Mouse (Mus musculus): ENCODE results near the gene Prkca.
A peak's percentile ranks its signal among the peaks of the same experiment; 100 is the strongest.

Gene Prkca

GRCm38 (mm10) chr11:108343789-108344462 lies at the start of gene Prkca:
TSS of gene Prkca (minus strand) at chr11:108343928.
- DNase-seq (ENCODE audit: low read depth): peak; percentile 96

DNA sequence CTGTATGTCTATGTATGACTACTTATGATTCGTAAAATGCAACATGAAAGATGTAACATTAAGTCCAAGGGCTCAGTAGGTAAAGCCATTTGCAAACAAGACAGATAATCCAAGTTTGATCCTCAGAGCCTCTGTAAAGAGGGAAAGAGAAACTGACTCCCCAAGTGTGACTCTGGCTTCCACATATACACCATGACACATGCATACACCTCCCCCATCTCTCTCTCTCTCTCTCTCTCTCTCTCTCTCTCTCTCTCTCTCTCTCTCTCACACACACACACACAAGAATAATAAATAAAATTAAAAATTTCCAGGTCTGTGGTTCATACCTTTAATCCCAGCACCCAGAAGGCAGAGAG lies 41.9 kb upstream of the Prkca start:
- no peak for DNase-seq (ENCODE audit: low read depth)

- DNase-seq (ENCODE audit: low read depth): no peak
Measured at GRCm38 (mm10) chr11:108384920-108385665, 41.4 kb upstream of the Prkca start.

GRCm38 (mm10) chr11:108382664-108383063 lies 38.9 kb upstream of the Prkca start:
- no peak for DNase-seq (ENCODE audit: low read depth)

DNA sequence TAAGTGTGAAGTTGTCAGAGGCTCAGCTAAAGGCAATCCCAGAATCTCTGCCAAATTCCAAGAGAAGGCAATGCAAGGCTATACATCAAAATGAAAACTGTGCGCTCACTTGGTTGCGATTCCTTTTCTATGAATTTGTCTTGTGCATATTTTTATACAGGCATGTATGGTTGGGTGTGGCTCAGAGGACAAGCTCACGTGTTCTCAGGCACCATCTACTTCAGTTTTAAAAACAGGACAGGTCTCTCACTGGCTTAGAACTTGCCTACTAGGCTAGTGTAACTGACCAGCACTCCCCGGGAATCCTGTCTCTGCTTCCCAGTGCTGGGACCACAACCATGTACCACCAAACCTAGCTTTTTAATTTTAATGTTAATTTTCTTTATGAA lies 34.6 kb upstream of the Prkca start:
- DNase-seq (ENCODE audit: low read depth): no peak

DNA sequence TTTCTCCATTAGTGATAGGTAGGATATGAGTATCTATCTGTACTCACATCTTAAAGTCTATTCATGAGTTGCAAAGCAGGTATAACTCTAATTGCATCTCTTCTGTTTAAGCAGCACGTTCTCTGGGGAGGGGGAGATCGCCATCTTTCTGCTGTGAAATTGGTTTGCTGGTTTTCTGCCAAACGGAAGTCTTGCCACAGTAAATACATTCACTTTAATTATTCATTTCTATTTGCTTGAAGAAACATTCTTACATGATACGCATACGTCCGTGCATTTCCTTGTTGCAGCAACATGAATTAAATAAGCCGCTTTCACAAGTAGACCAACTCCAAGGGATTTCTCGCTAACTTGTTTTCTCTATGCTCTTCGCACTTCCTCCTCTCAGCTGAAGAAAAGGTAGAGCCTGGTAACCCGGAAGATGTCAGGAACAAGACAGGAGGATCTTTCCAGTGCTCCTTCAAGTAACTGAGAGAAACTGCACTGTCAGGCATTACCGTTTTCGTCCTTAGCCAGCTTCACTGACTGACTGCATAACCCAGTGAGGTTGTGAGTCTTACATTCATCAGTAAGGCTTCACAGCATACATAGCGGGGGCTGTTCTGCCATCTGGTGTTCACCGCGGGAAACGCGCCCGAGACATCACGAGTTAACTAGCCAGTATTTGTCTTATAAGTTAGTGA lies 34.1 kb upstream of the Prkca start:
- peak; percentile 88 for DNase-seq (ENCODE audit: low read depth)

DNA sequence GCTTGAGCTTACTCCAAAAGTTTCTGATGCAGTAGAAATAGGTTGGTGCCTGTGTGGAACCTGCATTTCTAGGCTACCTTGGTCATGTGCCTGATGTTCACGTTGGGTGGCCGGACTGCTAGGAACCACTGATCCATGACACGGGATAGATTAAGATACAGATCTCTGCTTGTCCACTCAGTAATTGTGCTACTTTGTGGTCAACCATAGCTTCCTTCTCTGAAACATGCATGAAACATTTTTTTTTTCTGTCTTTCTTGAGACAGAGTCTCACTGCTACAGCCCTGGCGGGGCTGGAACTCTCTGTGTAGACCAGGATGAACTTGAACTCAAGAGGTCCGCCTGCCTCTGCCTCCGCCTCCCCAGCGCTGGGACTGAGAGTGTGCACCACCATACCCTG lies 33.1 kb upstream of the Prkca start:
- no peak for DNase-seq (ENCODE audit: low read depth)

GRCm38 (mm10) chr11:108367046-108367445 lies 23.3 kb upstream of the Prkca start:
- DNase-seq (ENCODE audit: low read depth): no peak

DNA sequence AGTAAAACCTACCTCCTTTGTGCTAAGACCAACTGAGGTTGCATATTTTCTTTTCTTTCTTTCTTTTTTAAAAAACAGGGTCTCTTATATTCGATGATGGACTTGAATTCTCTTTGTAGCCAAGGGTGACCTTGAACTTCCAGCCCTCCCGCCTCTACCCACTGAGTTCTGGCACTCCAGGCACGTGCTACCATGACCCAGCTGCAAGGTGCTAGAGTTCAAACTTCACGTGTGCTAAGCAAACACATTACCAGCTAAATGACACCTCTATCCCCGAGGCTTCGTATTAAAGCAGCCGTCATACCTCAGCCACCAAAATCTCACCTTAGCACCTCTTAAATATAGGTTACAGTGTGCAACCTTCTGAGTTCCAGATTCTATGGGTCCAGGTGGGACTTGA lies 21.9 kb upstream of the Prkca start:
- DNase-seq (ENCODE audit: low read depth): no peak

GRCm38 (mm10) chr11:108364945-108365589 lies 21.3 kb upstream of the Prkca start:
- DNase-seq (ENCODE audit: low read depth): no peak

DNA sequence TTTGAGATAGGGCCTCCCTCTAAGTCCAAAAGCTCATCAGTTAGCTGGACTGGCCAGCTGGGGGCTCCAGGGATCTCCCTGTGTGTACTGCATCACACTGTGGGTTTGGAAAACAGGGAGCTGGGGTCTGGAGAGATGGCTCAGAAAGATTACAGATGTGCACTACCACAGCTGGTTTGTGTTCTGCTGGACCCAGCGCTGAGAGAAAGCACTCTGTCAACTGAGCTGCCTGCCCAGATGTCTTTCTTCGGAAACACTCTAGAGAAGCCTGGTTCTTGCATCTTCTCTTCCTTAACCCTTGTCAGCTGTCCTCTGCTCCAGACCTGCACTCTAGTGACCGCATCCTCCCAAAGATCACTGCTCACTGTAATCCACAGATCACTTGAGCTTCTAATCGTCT lies 20.3 kb upstream of the Prkca start:
- DNase-seq (ENCODE audit: low read depth): no peak

DNA sequence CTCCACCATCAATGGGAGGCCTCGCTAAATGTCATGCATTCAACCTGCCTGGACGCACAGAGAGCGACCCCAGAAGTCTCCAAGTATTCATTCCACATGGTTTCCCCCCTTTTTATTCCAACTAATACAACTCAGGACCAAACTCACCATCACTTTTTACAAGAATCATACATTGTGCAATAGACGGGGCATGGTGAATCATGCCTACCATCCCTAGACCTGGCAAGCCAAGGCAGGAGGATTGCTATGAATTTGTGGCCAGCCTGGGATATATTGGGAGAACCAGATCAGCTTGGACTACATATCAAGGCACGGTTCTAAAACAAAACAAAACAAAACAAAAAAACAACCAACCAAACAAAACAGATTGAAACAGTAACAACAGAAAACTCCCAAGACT lies 19.2 kb upstream of the Prkca start:
- DNase-seq (ENCODE audit: low read depth): no peak

DNA sequence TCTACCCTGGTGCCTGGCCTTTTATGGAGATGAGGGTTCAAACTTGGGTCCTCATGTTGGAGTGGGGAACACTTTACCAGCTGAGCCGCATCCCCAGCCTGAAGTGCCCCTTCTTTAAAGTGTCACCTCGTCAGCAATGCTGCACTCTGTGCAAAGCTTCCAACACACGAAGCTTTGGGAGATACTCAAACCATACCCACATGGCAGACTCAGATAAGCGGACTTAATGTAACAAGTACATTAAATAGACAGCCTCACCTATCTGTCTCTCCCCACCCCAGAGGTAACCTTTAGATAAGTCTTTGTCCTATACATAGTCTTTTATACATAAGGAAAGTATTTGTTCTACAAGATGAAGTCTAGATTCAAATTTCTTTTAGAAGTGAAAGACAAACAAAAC lies 17.3 kb upstream of the Prkca start:
- no peak for DNase-seq (ENCODE audit: low read depth)

DNA sequence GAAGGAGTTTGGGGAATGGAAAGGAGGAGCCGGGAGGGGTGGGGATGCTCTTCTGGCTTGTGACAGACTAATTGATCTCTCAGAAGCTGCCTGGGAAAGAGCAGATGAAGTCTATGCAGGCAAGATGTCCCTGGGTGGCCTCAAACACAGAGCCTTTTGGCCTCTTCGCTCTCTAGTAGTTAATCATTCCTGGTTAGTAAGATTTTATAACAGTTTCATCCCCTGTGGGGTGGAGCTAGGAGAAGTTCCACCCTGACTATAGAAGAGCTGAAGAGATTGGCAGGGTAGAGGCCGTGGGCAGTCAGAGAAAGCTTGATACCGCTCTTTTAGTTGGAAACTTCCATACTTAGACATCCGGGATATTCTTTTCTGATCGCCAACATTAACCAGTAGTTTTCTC lies 15.2 kb upstream of the Prkca start:
- DNase-seq (ENCODE audit: low read depth): no peak

GRCm38 (mm10) chr11:108356020-108356419 lies 12.3 kb upstream of the Prkca start:
- DNase-seq (ENCODE audit: low read depth): no peak

GRCm38 (mm10) chr11:108352842-108353388 lies 9.2 kb upstream of the Prkca start:
- no peak for DNase-seq (ENCODE audit: low read depth)

GRCm38 (mm10) chr11:108350799-108351198 lies 7.1 kb upstream of the Prkca start:
- no peak for DNase-seq (ENCODE audit: low read depth)

- no peak for DNase-seq (ENCODE audit: low read depth)
Measured at GRCm38 (mm10) chr11:108345321-108345720, 1.6 kb upstream of the Prkca start.

GRCm38 (mm10) chr11:108344759-108345158 lies 1.0 kb upstream of the Prkca start:
- no peak for DNase-seq (ENCODE audit: low read depth)

DNA sequence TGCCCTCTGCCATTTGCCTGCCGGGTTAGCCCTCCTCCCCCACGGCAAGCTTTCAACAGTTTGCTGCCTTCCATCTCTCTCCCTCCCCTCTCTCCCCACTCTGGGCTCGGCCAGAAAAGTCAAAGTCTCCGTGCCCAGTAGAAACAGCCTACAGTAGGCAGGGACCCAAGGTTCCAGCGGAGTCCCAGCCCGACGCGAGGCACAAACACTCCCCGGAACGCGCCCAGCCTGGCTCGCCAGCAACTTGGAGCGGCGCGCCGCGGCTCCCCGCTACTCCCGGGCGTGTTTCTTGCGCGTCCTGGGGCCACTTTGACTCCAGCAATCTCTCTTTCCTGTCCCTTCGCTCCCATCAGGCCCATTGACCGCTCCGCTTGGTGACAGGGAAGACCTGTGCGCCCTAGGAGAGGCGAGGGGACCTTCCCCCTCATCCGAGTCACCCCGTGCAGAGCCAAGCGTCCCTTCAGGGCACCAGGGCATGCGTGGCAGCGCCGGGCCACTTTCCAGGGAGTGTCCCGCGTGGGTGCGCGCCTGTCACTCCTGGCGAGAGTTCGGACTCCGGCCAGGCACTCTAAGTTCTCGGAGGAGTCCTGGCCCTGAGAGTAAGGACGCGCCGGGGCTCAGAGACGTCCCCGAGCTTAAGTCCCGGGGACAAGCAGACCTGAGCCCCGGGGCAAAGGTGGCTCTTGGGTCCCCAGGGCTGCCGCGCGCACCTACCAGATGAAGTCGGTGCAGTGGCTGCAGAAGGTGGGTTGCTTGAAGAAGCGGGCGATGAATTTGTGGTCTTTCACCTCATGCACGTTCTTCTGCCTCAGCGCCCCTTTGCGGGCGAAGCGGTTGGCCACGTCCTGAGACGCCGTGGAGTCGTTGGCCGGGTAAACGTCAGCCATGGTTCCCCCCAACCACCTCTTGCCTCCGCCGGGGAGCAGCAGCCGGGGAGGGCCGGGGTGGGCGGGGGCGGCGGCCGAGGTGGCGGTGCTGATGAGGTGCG lies 653 bp downstream of the Prkca start, which contains the start of gene Apoh:
Gene Apoh, plus strand, starts transcription at position 574 of the 988 bp plus-strand sequence.
- peak; percentile 67 for DNase-seq (ENCODE audit: low read depth)

DNA sequence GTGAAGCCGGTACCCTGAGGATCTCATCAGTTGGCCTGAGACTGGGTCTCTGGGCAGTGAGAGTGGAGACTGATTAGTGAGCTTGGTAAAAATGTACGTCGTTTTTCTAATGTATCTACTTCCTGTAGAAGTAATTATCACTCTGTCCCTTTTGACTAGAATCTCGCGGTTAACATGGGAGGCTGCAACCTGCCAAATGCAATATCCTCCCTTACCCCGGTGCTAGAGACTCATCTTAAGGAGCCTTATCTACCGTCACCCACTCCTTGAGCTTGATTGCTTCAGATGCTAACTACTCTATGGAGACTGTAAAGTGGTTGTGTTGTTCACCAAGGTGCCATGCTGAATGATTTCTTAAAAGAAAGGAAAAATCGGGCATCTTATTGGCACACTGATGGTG lies 1.9 kb downstream of the Prkca start:
- DNase-seq (ENCODE audit: low read depth): peak; percentile 71
